Mouse (Mus musculus) midbrain, embryonic 10.5 days (tissue): ENCODE measurements around the gene Aarsd1. TPM values are rescaled to one million over a fixed set of nuclear protein-coding genes. Genes with fewer than 3 reads are reported as not detected.
A peak's percentile ranks its signal among the peaks of the same experiment; 100 is the strongest.
"Not testable (repeated sequence)": the region's sequence is repeated elsewhere in the genome, so short reads cannot be mapped to it uniquely, and the experiment has no call there.

ENCODE experiments used
- DNase-seq: peaks from one replicate; pipeline ENCODE4 v3.0.0-alpha.2; 2017; ENCODE audit warnings: low spot score
- H3K27ac ChIP-seq: fragments of 300-500 bp; sonication (generic); replicated peaks from 2 replicates; pipeline ENCODE4 v1.5.1; 2016; ENCODE audit warnings: mild to moderate bottlenecking
- H3K27me3 ChIP-seq: fragments of 300-500 bp; sonication (generic); 2 replicates; pipeline ENCODE4 v1.6.1; 2016; ENCODE audit warnings: low read depth, mild to moderate bottlenecking; ENCODE audit not compliant: poor library complexity, severe bottlenecking
- H3K36me3 ChIP-seq: fragments of 300-500 bp; sonication (generic); 2 replicates; pipeline ENCODE4 v1.6.1; 2016; ENCODE audit warnings: mild to moderate bottlenecking, moderate library complexity
- H3K4me1 ChIP-seq: fragments of 300-500 bp; sonication (generic); 2 replicates; pipeline ENCODE4 v1.6.1; 2016
- H3K4me3 ChIP-seq: fragments of 300-500 bp; sonication (generic); 2 replicates; pipeline ENCODE4 v1.5.1; 2016; ENCODE audit warnings: mild to moderate bottlenecking, moderate library complexity
- H3K9me3 ChIP-seq: fragments of 300-500 bp; sonication (generic); replicated peaks from 2 replicates; pipeline ENCODE4 v1.6.1; 2016; ENCODE audit warnings: mild to moderate bottlenecking
- WGBS: fragments of 180-500 bp; shearing (Covaris S2); methylation state at CpG from one replicate; pipeline ENCODE4 v1.1.7; 2016; 5-methylcytosine and 5-hydroxymethylcytosine counted together
- polyA plus RNA-seq: library from polyadenylated mRNA; unstranded; fragments of >200 nt; fragmentation: Nextera tagmentation; extraction: Ambion mirVana; gene quantifications from 2 replicates; pipeline ENCODE4 v1.2.1, GENCODE M21; 2016

The Aarsd1 gene
- 105 TPM in 2 replicates for polyA plus RNA-seq

DNA sequence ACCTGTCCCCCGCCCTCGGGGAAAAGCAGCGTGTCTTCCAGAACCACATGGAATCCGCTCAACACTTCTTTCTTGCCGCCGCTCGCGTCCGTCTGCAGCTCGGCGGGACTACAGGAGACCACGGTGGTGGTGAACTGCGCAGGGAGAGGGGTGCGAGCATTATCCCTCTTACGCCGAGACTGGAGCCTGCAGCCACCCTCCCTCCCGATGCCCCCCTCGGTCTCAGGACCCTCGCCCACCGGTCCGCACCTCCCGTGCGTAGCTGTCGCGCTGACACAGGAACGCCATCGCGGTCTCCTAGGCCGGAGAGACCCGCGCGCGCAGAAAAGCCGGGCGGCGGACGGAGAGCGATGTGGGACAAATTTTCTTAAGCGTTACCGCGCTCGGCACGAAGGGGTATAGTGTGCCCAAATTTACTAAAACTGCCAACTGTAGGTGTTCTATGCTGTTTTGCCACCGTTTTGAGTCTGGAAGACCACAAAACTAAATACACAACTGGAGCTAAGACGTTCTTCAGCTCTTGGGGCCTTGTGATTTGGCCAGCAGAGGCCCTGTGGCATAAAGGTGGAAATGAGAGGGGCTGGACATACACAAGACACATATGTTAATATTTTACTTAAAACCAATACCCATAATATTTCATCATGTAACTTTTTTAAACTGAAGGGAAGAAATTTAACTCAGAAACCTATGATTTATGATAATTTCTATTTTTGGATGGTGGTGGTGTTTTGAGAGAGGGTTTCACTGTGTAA, at the start of gene Aarsd1:
TSS of gene Aarsd1 (minus strand) at position 515 of the 755 bp plus-strand sequence.
- peaks cover 24% of the 10 kb centered on the region for H3K36me3 ChIP-seq
- H3K27ac ChIP-seq, result peak within 1 kb of the TSS; percentile 95
- H3K4me1 ChIP-seq, result peaks cover 20% of the 10 kb centered on the region
- no peaks in the 10 kb centered on the region for H3K27me3 ChIP-seq
- DNase-seq, result peak; percentile 90
- H3K4me3 ChIP-seq, result peak within 1 kb of the TSS; percentile 88
- H3K9me3 ChIP-seq, result no peaks in the 10 kb centered on the region
- WGBS, result under 1% methylated on average over 45 of the region's 45 CpGs

DNA sequence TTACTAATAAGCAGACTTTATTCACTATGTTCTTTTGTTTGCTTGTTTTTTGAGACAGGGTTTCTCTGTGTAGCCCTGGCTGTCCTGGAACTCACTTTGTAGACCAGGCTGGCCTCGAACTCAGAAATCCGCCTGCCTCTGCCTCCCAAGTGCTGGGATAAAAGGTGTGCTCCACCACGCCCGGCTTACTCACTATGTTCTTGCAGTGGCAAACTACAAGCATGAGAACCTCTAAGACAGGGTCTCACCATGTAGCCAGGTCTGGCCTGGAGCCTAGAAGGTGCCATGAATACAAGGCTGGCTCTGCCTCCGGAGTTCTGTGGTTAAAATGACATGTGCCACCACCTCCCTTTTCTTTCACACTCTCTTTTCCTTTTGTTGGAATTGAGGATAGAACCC, 49.1 kb upstream of the Aarsd1 start:
- H3K27ac ChIP-seq, DNase-seq, H3K9me3 ChIP-seq: not testable (repeated sequence)
- H3K36me3 ChIP-seq, result peaks cover 21% of the 10 kb centered on the region
- WGBS, result 65% methylated on average over 5 of the region's 5 CpGs
- H3K4me3 ChIP-seq, result peak overlapping the region; percentile 68
- H3K27me3 ChIP-seq, result peaks cover 40% of the 10 kb centered on the region
- H3K4me1 ChIP-seq, result peaks cover 93% of the 10 kb centered on the region

DNA sequence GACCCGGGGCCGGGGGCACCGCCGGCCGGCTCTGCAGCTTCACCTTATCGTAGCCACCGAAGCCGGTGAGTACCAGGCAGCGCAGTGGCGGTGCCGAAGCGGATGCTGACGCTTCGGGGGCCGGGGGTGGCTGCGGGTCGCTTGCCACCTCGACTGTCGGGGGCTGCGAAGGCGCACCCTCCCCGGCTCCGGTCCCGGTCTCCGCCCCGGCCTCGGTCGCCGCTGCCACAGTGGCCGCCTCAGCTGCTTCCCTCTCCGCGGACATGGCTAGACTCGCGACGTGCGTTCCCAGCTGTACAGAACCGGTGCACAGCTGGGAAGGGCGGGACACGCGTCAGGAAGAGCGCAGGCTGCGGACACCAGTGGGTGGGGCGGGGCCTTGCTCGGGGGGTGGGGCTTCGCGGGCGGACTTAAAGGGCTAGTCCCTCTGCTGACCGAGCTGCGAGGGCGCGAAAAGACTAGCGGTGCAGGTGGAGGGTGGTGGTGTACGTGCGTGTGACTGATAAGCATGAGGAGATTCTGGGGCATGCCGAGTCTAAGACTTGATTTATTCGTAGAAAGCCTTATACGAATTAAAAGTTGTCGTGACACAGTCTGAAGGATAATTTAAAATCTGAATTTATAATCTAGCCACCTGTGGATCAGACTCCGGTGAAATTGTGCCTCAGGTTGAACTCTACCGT, 48.6 kb upstream of the Aarsd1 start, which contains the start of gene Vat1:
TSS of gene Vat1 (minus strand) at position 362 of the 683 bp plus-strand sequence.
- DNase-seq, result peak; percentile 73
- Histone ChIP-seq H3K36me3 (peaks cover 21% of the 10 kb centered on the region), H3K27me3 (peaks cover 38% of the 10 kb centered on the region), H3K4me3 (peak within 1 kb of the TSS; percentile 79), H3K9me3 (no peaks in the 10 kb centered on the region), H3K27ac (peak within 1 kb of the TSS; percentile 82), H3K4me1 (peaks cover 93% of the 10 kb centered on the region)
- WGBS, result 1% methylated on average over 60 of the region's 60 CpGs

- WGBS, result under 1% methylated on average over 51 of the region's 51 CpGs
Observed at GRCm38 (mm10) chr11:101465101-101465868, 47.9 kb upstream of the Aarsd1 start.

GRCm38 (mm10) chr11:101464211-101465100, 47.0 kb upstream of the Aarsd1 start, which contains the start of gene Rnd2:
TSS of gene Rnd2 (plus strand) at chr11:101464999.
- peaks cover 27% of the 10 kb centered on the region for H3K36me3 ChIP-seq
- no peak for DNase-seq

More at GRCm38 (mm10) chr11:101465101-101465868, 47.9 kb upstream of the Aarsd1 start:
- H3K9me3 ChIP-seq, result no peaks in the 10 kb centered on the region
- peaks cover 31% of the 10 kb centered on the region for H3K27me3 ChIP-seq
- peak; percentile 60 for DNase-seq
- H3K27ac ChIP-seq, result peak overlapping the region; percentile 82
- H3K4me1 ChIP-seq, result peaks cover 88% of the 10 kb centered on the region
- H3K36me3 ChIP-seq, result peaks cover 19% of the 10 kb centered on the region
- H3K4me3 ChIP-seq, result peak overlapping the region; percentile 68

DNA sequence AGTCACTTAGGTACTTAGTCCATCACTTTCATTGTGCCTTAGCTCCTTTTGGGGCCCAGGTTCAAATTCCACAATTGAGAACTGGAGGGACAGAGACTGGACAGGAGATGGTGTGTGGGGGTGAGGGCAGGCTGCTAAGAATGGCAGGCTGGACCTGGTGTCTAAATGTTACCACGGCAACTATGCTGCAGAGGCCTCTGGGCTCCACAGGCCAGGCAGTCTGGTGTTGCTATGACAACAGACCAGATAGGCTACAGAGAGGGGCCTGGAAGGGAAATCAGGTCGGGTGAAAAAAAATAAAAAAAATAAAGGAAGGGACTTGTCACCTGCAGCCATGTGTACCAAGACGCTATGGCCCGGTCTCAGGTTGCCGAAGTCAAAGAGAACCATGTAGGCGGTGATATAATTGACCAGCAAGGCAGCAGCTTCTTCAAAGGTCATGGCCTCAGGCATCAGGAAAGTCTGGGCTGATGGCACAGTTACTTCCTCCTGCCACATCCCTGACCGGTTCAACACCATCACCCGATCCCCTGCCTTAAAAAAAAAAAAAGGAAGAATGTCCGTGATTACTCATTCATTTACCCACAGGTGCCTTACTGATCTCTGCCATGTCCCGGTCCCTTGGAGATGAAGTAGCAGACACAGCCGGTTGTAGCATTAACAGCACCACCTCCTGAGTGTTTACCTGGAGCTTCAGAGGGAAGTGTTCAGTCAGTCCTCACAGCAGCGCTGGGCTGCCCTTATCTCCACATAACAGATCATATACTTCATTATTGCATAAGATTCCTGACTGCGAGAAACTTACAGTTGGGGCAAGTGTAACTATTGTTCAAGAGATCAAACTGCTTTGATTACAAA, 45.4 kb upstream of the Aarsd1 start:
- 44% methylated on average over 13 of the region's 13 CpGs for WGBS
- H3K36me3 ChIP-seq, result peaks cover 42% of the 10 kb centered on the region
- H3K4me3 ChIP-seq, result peak overlapping the region; percentile 32
- peaks cover 86% of the 10 kb centered on the region for H3K4me1 ChIP-seq
- DNase-seq, result peak; percentile 71
- peak overlapping the region; percentile 80 for H3K27ac ChIP-seq
- no peaks in the 10 kb centered on the region for H3K9me3 ChIP-seq
- H3K27me3 ChIP-seq, result peaks cover 27% of the 10 kb centered on the region

More at GRCm38 (mm10) chr11:101464211-101465100, 47.0 kb upstream of the Aarsd1 start, which contains the start of gene Rnd2:
- H3K27ac ChIP-seq, result peak within 1 kb of the TSS; percentile 82
- H3K4me1 ChIP-seq, result peaks cover 90% of the 10 kb centered on the region
- H3K9me3 ChIP-seq, result no peaks in the 10 kb centered on the region
- WGBS, result 13% methylated on average over 12 of the region's 12 CpGs
- peak within 1 kb of the TSS; percentile 68 for H3K4me3 ChIP-seq
- peaks cover 31% of the 10 kb centered on the region for H3K27me3 ChIP-seq

- peaks cover 79% of the 10 kb centered on the region for H3K4me1 ChIP-seq
- no peaks in the 10 kb centered on the region for H3K9me3 ChIP-seq
- peaks cover 24% of the 10 kb centered on the region for H3K27me3 ChIP-seq
- DNase-seq, result no peak
- 74% methylated on average over 14 of the region's 14 CpGs for WGBS
- peak overlapping the region; percentile 32 for H3K4me3 ChIP-seq
- peak overlapping the region; percentile 80 for H3K27ac ChIP-seq
- peaks cover 45% of the 10 kb centered on the region for H3K36me3 ChIP-seq
Observed at GRCm38 (mm10) chr11:101462141-101462540, 44.7 kb upstream of the Aarsd1 start.

DNA sequence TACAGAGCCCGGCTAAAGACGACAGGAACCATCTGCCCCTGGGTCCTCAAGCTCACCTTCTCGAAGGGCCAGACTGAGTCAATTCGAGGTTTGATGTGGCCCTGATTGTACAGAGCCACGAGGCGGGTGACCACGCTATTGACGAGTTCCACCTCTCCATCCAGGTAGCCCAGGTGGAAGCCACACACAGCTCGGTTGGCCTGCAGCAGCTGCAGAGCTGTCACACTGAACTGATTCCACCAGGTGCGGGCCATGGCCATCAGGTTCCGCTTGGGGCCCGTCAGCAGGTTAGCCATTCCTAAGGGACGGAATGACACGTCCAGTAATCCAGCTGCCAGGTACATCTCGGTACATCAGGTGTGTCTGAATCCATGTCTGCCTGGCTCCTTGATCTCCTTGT, 42.9 kb upstream of the Aarsd1 start:
- no peak for DNase-seq
- H3K27me3 ChIP-seq, result peaks cover 15% of the 10 kb centered on the region
- 86% methylated on average over 15 of the region's 15 CpGs for WGBS
- H3K4me1 ChIP-seq, result peaks cover 63% of the 10 kb centered on the region
- H3K36me3 ChIP-seq, result peaks cover 45% of the 10 kb centered on the region
- H3K4me3 ChIP-seq, result no peak overlapping the region
- H3K27ac ChIP-seq, result peak overlapping the region; percentile 29; the same call in 1 of the 2 replicates
- no peaks in the 10 kb centered on the region for H3K9me3 ChIP-seq

GRCm38 (mm10) chr11:101459716-101460115, 42.3 kb upstream of the Aarsd1 start:
- WGBS, result 28% methylated on average over 6 of the region's 6 CpGs
- no peak for DNase-seq
- H3K9me3 ChIP-seq, result no peaks in the 10 kb centered on the region
- no peak overlapping the region for H3K4me3 ChIP-seq
- H3K36me3 ChIP-seq, result peaks cover 45% of the 10 kb centered on the region
- H3K4me1 ChIP-seq, result peaks cover 62% of the 10 kb centered on the region
- H3K27me3 ChIP-seq, result peaks cover 9% of the 10 kb centered on the region
- H3K27ac ChIP-seq, result peak overlapping the region; percentile 29

GRCm38 (mm10) chr11:101458217-101458616, 40.8 kb upstream of the Aarsd1 start:
- Histone ChIP-seq H3K4me3 (no peak overlapping the region), H3K27ac (no peak overlapping the region), H3K4me1 (peaks cover 52% of the 10 kb centered on the region), H3K9me3 (no peaks in the 10 kb centered on the region), H3K27me3 (no peaks in the 10 kb centered on the region), H3K36me3 (peaks cover 45% of the 10 kb centered on the region)
- WGBS, result 87% methylated on average over 12 of the region's 12 CpGs
- no peak for DNase-seq

- Histone ChIP-seq H3K27ac (no peak overlapping the region), H3K4me1 (peaks cover 46% of the 10 kb centered on the region), H3K9me3 (no peaks in the 10 kb centered on the region), H3K27me3 (no peaks in the 10 kb centered on the region), H3K4me3 (no peak overlapping the region), H3K36me3 (peaks cover 45% of the 10 kb centered on the region)
- 91% methylated on average over 9 of the region's 9 CpGs for WGBS
- no peak for DNase-seq
Observed at GRCm38 (mm10) chr11:101457631-101458030, 40.2 kb upstream of the Aarsd1 start.
